Mouse (Mus musculus) gastrocnemius, postnatal 36 days (tissue): ENCODE measurements around the gene Cmtm5. TPM values are rescaled to one million over a fixed set of nuclear protein-coding genes. Genes with fewer than 3 reads are reported as not detected.
"Not testable (repeated sequence)": the region's sequence is repeated elsewhere in the genome, so short reads cannot be mapped to it uniquely, and the experiment has no call there.

ENCODE experiments used
- DNase-seq, 2 experiments: peaks; one replicate each; pipeline ENCODE4 v3.0.0; 2022
- intact Hi-C: fragments of 180-260 bp; cut with DNase I; formaldehyde crosslinking; loops from one replicate; pipeline ENCODE4 v1.15.1; 2025
- total RNA-seq, 2 experiments: library from RNA; stranded (reverse); gene quantifications; 2 replicates each; pipeline ENCODE4 v1.2.3; 2021

Cmtm5 gene
- total RNA-seq, 2 experiments from 2014 or later: 0.42 TPM; not detected in 1

- no peak for DNase-seq
- intact Hi-C loops: no loop called here
Measured at GRCm38 (mm10) chr14:54955481-54955880, 19.4 kb downstream of the Cmtm5 start.

DNA sequence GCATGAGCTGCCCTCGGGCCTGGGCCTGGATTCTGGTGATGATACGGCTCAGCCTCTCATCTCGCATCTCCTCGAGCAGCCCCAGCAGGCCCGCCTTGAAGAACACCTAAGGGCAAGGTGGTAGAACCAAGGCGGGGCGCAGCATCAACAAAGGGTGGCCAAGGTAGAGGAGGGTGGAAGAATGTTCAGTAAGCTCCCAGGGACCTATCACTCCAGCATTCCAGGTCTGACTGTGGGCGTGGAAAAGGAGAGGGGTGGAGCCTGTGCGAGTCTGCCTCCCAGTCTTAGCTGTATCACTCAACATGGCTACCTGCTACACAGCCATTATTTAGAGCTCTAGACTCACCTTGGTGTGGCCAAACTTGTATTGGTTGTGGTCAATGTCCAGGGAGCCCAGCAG is 20.5 kb downstream of the Cmtm5 start:
- intact Hi-C loops: no loop called here
- no peak for DNase-seq

GRCm38 (mm10) chr14:54958503-54958902 is 22.4 kb downstream of the Cmtm5 start:
- intact Hi-C loops: no loop called here
- no peak for DNase-seq

DNA sequence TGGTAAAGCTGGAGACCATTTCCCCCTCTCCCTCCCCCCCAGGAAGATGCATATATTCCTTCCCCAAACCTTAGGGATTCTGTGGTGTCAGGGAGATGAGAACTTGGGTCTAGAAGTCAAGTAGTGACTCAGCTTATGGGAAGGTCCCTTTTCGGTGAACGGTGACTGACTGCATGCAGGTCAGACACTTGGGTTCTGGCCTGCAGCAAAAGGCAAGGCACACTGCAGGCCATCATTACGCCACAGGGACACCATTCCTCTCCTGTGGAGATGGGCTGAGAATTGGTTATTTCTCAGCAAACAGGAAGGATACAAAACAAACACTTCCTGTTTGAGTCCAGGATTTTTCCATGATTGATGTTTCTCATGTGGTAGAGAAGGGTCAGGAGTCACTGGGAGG is 23.1 kb downstream of the Cmtm5 start:
- no peak for DNase-seq
- intact Hi-C loops: no loop called here

DNA sequence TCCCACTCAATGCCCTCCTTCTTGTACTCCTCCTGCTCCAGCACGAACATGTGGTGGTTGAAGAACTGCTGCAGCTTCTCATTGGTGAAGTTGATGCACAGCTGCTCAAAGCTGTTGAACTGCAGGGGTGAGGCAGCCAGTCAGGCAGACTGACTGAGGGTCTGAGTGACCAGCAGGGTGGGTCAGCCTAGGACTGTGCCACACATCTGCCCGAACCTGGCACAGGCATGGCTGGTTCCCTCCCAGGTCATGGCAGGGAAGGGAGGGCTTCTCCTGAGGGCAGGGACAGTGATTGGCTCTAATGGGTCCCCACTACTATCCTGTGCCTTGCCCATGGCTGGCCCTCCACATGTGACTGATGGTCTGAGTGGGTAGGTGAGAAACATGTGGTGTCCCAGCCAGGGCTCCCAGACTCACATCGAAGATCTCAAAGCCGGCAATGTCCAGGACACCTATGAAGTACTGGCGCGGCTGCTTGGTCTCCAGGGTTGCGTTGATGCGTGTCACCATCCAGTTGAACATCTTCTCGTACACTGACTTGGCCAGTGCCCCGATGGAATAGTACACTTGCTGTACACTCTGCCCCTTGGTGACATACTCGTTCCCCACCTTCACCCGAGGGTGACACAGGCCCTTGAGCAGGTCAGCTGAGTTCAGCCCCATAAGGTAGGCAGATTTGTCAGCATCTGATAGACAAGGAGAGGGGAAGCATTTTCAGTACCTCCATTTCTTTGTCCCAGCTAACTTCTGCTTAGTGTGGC is 24.0 kb downstream of the Cmtm5 start:
- intact Hi-C loops: not testable (repeated sequence)

DNA sequence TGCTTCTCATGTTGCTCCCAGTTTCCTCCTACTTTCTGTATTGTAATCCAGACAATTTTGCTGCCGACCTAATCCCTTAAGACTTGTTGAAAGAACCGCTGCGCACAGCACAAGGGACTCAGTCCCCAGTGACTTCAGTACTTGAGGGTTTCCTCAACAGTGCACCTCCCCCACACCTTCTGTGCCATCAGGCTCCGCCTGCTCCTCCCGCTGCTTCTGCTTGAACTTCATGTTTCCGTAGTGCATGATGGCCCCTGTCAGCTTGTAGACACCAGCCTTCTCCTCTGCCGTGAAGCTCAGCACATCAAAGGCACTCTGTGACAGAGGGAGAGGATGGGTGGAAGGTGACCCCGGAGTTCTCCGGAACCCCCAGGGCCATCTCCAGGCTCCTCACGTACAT is 24.7 kb downstream of the Cmtm5 start:
- DNase-seq: no peak
- intact Hi-C loops: no loop called here

More for the DNA sequence above, 24.0 kb downstream of the Cmtm5 start:
- not testable (repeated sequence) for DNase-seq

DNA sequence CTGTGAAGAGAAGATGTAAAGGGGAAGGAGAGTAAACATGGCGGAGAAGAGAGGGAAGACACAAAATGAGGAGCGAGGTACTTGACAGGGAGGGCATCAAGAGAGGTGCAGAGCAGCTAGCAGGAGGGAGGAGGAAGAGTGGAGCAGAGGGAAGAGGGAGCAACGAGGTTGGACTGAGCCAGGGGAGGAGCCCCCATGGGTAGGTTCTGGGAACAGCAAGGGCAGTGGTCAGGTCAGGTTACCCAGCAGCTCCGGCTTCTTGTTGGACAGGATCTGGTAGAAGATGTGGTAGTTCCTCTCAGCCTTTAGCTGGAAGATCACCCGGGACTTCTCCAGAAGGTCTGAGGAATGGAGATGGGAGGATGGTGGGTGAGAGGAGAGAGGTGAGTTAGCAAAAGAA is 25.4 kb downstream of the Cmtm5 start:
- no peak for DNase-seq
- intact Hi-C loops: no loop called here

DNA sequence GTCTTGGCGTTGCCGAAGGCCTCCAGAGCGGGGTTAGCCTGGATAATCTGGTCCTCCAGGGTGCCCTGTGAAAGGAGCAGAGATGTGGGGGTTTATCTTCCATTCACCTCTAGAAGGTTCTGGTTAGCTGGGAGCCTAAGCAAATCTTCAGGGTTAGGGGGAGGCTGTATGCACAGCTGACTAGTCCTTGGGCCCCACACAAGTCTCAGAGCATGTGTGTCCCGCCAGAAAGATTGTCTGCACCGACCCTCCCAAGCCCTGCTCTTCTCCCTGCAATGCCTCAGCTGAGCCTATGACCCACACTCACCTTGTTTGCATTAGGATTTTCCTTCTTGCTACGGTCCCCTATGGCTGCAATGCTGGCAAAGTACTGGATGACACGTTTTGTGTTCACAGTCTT is 26.7 kb downstream of the Cmtm5 start:
- DNase-seq: no peak
- intact Hi-C loops: no loop called here

DNA sequence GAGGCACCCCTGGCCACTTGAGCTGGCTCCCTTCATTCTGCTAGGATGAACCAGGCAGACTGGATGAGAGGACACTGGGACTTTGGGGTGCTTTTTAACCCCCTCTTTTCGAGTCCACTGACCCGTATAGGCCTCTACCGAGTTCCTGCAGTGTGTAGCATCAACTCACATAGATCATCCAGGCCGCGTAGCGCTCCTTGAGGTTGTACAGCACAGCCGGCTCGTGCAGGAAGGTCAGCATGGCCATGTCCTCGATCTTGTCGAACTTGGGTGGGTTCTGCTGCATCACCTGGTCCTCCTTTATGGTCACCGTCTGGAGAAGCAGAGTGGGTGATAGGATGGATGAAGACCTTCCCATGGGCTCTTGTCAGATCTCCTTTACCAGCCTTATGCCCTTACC is 27.7 kb downstream of the Cmtm5 start:
- intact Hi-C loops: no loop called here

DNA sequence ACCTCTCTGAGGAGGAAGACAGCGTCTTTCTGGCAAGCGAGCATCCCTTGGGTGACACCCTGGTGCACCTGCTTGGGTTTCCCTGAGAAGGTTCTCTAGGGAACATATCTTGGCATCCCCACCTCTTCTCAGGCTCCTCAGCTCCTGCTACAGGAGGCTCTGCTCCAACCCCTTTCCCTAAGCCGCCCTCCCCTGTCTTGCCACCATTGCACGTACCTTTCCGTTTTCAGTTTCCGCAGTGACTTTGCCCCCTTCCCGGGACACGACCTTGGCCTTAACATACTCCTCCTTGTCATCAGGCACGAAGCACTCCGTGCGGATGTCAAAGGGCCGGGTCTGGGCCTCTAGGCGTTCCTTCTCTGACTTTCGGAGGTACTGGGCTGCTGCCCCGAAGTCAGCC is 29.0 kb downstream of the Cmtm5 start:
- no peak for DNase-seq
- intact Hi-C loops: no loop called here

More for the DNA sequence above, 27.7 kb downstream of the Cmtm5 start:
- no peak for DNase-seq

GRCm38 (mm10) chr14:54965631-54966030 is 29.6 kb downstream of the Cmtm5 start:
- DNase-seq: no peak
- intact Hi-C loops: no loop called here

GRCm38 (mm10) chr14:54966320-54966977 is 30.4 kb downstream of the Cmtm5 start, which contains the start of gene Myh6:
Myh6 (minus strand) TSS chr14:54966927.
- DNase-seq: no peak
- intact Hi-C loops: no loop called here

GRCm38 (mm10) chr14:54967874-54968273 is 31.8 kb downstream of the Cmtm5 start:
- intact Hi-C loops: no loop called here
- DNase-seq: no peak

GRCm38 (mm10) chr14:54968344-54968743 is 32.3 kb downstream of the Cmtm5 start:
- intact Hi-C loops: no loop called here
- DNase-seq: no peak

DNA sequence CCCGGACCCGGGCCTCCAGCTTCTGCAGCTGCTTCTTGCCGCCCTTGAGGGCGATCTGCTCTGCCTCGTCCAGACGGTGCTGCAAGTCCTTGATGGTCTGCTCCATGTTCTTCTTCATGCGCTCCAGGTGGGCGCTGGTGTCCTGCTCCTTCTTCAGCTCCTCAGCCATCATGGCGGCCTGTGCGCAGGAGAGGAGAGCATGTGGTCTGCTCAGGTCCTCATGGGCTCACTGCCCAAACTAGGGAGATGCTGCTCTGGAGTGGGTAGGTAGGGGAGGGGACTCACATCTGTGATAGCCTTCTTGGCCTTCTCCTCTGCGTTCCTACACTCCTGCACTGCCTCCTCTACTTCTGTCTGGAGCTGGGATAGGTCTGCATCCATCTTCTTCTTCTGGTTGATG is 36.7 kb downstream of the Cmtm5 start:
- DNase-seq, intact Hi-C loops: not testable (repeated sequence)

DNA sequence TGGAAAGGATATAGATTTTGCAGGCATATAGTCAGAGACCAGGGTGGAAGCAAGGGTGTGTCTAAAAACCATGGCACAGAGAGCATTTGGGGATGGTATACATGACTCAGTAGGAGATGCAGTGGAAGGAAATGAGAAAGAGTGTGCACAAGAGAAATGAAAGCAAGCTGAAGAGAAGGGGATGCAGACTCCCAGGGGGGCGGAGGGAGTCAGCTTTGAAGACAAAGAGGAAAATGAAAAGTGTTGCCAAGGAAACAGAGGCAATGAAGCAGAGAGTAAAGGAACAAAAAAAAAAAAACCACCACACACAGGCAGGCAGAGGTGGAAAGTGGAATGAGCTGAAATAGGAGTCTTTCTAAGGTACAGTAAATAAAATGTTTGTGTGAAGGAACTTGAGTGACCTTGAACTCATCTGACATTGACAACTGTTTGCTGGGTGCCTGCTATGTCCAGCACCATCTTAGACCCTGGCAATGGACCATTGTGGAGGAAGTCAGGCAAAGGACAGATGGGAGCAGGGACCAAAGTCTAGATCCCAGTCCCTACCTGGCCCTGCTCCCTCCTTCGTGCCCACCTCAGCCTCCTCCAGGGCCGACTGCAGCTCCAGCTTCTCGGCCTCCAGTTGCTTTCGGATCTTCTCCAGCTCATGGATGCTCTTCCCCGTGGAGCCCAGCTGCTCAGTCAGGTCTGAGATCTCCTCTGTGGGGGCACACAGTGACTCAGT is 38.2 kb downstream of the Cmtm5 start:
- DNase-seq: no peak
- intact Hi-C loops: no loop called here

GRCm38 (mm10) chr14:54976633-54977032 is 40.6 kb downstream of the Cmtm5 start, which contains the start of gene Gm17428:
Gm17428 (plus strand) TSS chr14:54976933.
- intact Hi-C loops: no loop called here
- no peak for DNase-seq

DNA sequence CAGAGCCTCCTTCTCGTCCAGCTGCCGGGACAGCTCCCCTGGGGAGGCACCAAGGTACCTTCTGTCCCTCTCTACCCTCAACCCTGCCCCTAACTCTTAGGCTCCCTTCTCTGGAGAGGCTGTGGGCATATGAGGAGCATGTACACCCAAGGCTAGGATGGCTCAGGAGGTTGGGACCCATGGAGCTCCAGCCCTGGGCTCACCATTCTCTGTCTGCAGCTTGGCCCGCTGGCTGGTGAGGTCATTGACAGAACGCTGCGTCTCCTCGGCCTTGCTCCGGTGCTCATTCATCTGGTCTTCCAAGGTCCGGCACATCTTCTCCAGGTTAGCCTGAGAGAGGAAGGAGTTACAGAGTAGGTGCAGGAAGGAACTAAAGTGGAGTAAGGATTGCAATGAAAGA is 42.6 kb downstream of the Cmtm5 start:
- no peak for DNase-seq
- intact Hi-C loops: no loop called here

GRCm38 (mm10) chr14:54981934-54982333 is 45.9 kb downstream of the Cmtm5 start:
- no peak for DNase-seq
- intact Hi-C loops: no loop called here

- DNase-seq, intact Hi-C loops: not testable (repeated sequence)
Measured at GRCm38 (mm10) chr14:54988350-54988874, 52.4 kb downstream of the Cmtm5 start.
